Mouse (Mus musculus) right cerebral cortex, postnatal 36 days (tissue): Measurements from ENCODE around the gene Sf1.

Experiments used
- DNase-seq, 2 experiments: peaks; one replicate each; pipeline ENCODE4 v3.0.0; 2022; ENCODE audit warnings: low spot score in 2 of 2, mixed read lengths in 1 of 2

The Sf1 gene

GRCm38 (mm10) chr19:6375423-6376254 is 12.1 kb downstream of the Sf1 start:
- no peak for DNase-seq

GRCm38 (mm10) chr19:6376255-6376564 is 12.7 kb downstream of the Sf1 start:
- DNase-seq: no peak

GRCm38 (mm10) chr19:6376643-6377042 is 13.2 kb downstream of the Sf1 start:
- no peak for DNase-seq

DNA sequence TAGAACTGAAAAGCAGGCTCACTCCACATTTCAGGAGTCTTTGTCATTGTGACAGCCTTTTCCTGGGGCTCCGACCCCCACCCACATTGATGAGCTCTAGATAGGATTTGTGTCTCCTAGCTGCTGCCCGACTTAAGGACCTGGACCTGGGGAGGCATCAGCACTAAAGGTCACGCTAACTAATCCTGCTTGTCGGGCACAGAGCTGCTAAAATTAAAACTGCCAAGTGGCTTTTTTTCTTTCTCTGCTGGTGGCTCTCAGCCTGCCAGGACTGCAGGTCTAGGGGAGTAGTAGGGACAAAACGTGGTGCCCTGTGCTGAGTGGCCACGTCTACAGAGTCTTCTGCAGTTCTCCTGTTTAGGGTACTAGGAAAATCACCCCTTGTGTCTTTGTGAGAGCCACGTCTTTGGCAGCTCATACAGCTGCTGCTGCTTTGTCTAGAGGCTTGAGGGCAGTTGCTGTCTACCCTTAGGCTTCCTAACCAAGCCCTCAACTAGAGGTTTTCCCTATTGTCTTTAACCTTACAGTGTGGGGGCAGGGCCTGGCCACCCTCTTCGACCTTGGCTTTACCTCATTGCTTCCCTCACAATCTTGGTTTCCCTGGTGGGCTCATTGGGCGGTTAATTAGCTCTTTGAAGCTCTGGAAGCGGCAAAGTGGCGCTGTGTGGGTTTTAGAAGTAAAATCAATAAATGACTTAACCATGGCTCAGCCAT is 14.0 kb downstream of the Sf1 start:
- no peak for DNase-seq

DNA sequence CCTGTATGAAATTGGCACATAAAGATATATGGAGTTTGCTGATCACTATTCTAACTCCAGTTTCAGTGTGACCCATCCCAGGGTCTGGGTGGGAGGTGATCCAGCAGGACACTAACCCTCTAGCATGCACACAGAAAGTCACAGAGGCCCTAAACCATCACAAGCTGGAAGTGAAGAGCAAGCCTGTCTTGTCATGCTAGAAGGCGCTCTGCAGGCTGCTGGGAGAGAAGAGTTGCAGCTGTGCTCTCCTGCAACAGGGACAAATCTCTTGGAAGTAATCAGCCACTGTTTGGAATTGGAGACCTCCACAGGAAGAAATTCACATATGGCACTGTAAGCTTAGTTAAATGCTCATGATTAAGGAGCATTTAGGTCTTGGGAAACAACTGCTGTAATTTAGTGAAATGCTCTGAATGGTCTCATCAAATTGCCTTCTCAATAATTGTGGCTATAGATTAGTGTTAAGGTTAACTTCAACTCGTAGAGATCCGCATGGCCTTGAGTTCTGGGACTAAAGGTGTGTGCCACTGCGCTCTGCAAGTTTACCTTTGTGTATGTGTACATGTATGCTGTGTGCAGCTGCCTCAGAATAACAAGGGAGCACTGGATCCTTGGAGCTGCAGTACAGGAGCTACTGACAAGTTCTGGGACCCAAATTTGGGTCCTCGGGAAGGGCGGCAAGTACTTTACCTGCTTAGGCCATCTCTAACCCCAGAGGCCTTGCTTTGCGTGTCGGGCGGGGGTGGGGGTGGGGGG is 17.1 kb downstream of the Sf1 start:
- no peak for DNase-seq

- no peak for DNase-seq
Observed at GRCm38 (mm10) chr19:6381238-6381637, 17.7 kb downstream of the Sf1 start.

- no peak for DNase-seq
Observed at GRCm38 (mm10) chr19:6382323-6382924, 18.9 kb downstream of the Sf1 start.

DNA sequence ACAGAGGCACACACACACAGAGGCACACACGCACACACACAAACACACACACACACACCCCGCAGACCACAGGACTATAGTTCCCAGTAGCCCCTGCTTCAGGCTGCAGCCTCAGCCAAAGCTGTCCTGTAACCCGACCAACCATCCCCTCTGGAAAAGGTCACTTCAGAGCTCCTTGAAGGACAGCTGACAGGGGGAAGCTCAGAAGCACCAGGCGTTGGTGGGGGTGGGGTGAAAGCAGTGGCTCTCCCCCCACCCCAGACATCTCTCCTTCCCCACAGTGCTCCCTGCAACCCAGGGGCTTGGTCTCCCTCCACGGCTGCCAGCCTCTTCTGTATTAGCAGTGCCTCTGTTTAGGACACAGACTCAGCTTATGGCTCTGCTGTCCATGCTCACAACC is 20.0 kb downstream of the Sf1 start:
- no peak for DNase-seq

- peak; percentile 52 for DNase-seq
Observed at GRCm38 (mm10) chr19:6384128-6384527, 20.6 kb downstream of the Sf1 start, which contains the start of gene Pygm. Pygm (plus strand) TSS chr19:6384399.

- no peak for DNase-seq
Observed at GRCm38 (mm10) chr19:6384954-6385353, 21.5 kb downstream of the Sf1 start.

GRCm38 (mm10) chr19:6385419-6385818 is 21.9 kb downstream of the Sf1 start:
- no peak for DNase-seq

GRCm38 (mm10) chr19:6385821-6386220 is 22.3 kb downstream of the Sf1 start:
- no peak for DNase-seq

GRCm38 (mm10) chr19:6386234-6386633 is 22.7 kb downstream of the Sf1 start:
- DNase-seq: no peak

GRCm38 (mm10) chr19:6388006-6388405 is 24.5 kb downstream of the Sf1 start:
- DNase-seq: no peak

DNA sequence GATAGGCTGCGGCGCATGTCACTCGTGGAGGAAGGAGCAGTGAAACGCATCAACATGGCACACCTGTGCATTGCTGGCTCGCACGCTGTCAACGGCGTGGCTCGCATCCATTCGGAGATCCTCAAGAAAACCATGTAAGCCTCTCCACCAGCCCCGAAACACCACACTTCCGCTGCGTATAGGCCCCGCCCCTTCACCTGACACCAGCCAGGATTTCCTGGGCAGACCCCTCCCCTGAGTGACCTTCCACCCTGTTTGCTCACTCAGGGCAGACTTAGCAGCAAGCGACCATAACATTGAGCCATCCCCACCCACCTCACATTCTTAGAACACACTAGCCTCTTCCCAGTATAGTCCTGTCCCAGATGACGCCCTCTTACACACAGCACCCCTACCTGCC is 26.3 kb downstream of the Sf1 start:
- no peak for DNase-seq

DNA sequence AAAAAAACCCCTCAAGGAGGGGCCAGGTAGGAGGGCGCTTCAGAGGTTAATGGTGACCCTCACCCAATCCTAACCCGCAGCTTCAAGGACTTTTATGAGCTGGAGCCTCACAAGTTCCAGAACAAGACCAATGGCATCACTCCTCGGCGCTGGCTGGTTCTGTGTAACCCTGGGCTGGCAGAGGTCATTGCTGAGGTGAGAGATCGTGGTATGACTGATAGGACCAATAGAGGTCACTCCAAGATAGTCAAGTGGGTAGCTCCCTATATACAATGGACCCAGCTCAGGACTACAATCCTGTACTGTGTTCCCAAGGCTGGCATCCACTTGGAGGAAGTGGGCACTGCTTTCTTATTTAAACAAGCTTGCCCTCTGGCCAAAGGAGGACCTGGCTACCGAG is 26.8 kb downstream of the Sf1 start:
- DNase-seq: no peak

- DNase-seq: no peak
Observed at GRCm38 (mm10) chr19:6392743-6393393, 29.4 kb downstream of the Sf1 start.

- DNase-seq: no peak
Observed at GRCm38 (mm10) chr19:6393637-6394036, 30.1 kb downstream of the Sf1 start.

- no peak for DNase-seq
Observed at GRCm38 (mm10) chr19:6396237-6396636, 32.7 kb downstream of the Sf1 start.

GRCm38 (mm10) chr19:6397582-6398249 is 34.2 kb downstream of the Sf1 start:
- DNase-seq: no peak
